ENCODE assay signal across 8 mouse cellular contexts in the genomic region with DNA sequence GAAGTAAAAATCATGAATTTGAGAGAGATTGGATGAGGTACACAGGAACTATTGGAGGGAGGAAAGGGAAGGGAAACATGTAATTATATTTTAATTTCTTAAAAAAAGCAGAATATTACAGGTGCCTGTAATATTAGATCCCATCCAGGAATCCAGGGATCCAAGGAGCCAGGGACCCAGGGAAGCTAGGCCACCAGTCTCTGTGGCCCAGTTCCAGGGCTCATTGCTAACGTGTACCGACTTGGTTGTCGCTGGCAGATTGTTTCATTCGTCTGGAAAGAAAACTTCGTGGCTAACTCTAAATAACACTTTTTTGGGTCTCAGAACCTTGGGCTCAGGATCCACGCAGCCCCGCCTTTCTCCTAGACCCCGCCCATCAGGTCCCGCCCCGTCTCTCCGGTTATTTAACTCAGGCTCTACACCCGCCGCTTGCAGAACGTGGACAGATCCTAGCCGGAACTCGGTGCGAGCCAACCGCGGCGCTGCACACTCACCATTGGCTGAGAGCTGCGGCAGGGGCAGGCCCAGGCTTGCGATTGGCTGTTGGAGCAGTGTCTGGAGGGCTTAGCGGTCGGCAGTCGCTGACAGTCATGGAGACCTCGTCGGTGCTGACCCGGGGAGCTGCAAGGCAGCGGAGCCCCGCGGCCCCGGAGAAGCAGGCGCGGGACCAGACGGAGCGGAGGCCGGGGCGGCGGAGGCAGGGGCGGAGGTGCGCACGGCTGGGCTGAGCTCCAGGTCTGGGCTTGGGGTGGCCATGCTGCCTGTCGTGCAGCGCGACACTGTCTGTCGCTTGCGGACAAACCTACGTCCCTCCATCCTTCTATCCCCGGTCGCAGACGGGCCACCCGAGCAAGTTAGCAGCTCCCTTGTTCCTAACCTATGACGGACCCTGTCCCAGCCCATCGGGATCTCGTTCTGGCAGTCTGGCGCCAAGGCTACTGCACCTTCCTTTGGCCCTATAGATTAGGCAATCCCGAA. TPM values are rescaled to one million over a fixed set of nuclear protein-coding genes. Genes with fewer than 3 reads are reported as not detected.
DNase-seq lines count a peak whose midpoint lies in the region; ATAC-seq lines count a peak whose summit lies in the region.

A gene (plus strand): TSS at position 434 of the 978 bp plus-strand sequence.

- WGBS in forebrain, embryonic 14.5 days = under 1% methylated on average over 57 of the region's 57 CpGs
- WGBS in neural tube, embryonic 15.5 days = under 1% methylated on average over 57 of the region's 57 CpGs

- no peaks in the 10 kb centered on the region for H3K36me3 ChIP-seq in forebrain, embryonic 14.5 days (ENCODE audit: control insufficient read depth, insufficient read depth, low read length)
- no peaks in the 10 kb centered on the region for H3K36me3 ChIP-seq in neural tube, embryonic 15.5 days

- 0 out of 2 replicates have a peak within 1 kb of the TSS, but pooled peaks have one; percentile 39 for H3K27ac ChIP-seq in forebrain, embryonic 14.5 days (ENCODE audit: low read depth, low read length)
- peak within 1 kb of the TSS; percentile 83 for H3K27ac ChIP-seq in neural tube, embryonic 15.5 days (replicated peaks)

- peak within 1 kb of the TSS; percentile 67 for H3K4me3 ChIP-seq in forebrain, embryonic 14.5 days (ENCODE audit: low read depth, low read length)
- peak within 1 kb of the TSS; percentile 88 for H3K4me3 ChIP-seq in neural tube, embryonic 15.5 days (replicated peaks)

- peaks cover 5% of the 10 kb centered on the region; the same call in 1 of the 2 replicates for H3K4me1 ChIP-seq in forebrain, embryonic 14.5 days (ENCODE audit: control insufficient read depth, insufficient read depth, low read length)
- peaks cover 10% of the 10 kb centered on the region for H3K4me1 ChIP-seq in neural tube, embryonic 15.5 days

- no peaks in the 10 kb centered on the region for H3K27me3 ChIP-seq in forebrain, embryonic 14.5 days (replicated peaks; ENCODE audit: control insufficient read depth, insufficient read depth, low read length)
- H3K27me3 ChIP-seq in neural tube, embryonic 15.5 days (replicated peaks) = no peaks in the 10 kb centered on the region

- H3K9ac ChIP-seq in forebrain, embryonic 14.5 days (ENCODE audit: low read length) = peak within 1 kb of the TSS; percentile 74
- peak within 1 kb of the TSS; percentile 80 for H3K9ac ChIP-seq in neural tube, embryonic 15.5 days (replicated peaks)

- intact Hi-C loops in heart, postnatal 14 days (cut with DNase I) = no loop called here

- no peaks in the 10 kb centered on the region for H3K9me3 ChIP-seq in forebrain, embryonic 14.5 days (replicated peaks; ENCODE audit: control insufficient read depth, low read length)
- H3K9me3 ChIP-seq in neural tube, embryonic 15.5 days (replicated peaks) = no peaks in the 10 kb centered on the region

- DNase-seq in ES-CJ7 (ENCODE audit: low read depth, low spot score) = peak; percentile 96
- DNase-seq in cerebellum, adult 11 months = peak; percentile 92
- DNase-seq in forebrain, embryonic 14.5 days (ENCODE audit: low spot score) = peak; percentile 96
- peak; percentile 95 to 96 for DNase-seq in heart, postnatal 14 days
- peak; percentile 97 for DNase-seq in layer of hippocampus, adult 11-12 months (ENCODE audit: low spot score)
- DNase-seq in lung, adult 18-20 months = peak; percentile 97 to 98
- peak; percentile 93 for DNase-seq in testis, postnatal 14 days (ENCODE audit: low spot score)

- ATAC-seq in forebrain, embryonic 14.5 days = peak; percentile 100
- peak; percentile 99 for ATAC-seq in neural tube, embryonic 15.5 days (ENCODE audit: low FRiP score)

- H3K4me2 ChIP-seq in forebrain, embryonic 14.5 days (ENCODE audit: low read length) = peak within 1 kb of the TSS; percentile 88
- H3K4me2 ChIP-seq in neural tube, embryonic 15.5 days = peak within 1 kb of the TSS; percentile 87

RNA-seq across cellular contexts. Expression of the gene that starts here (rescaled TPM):
- 3.9 and 4.9 TPM in 2 replicates for polyA plus RNA-seq in forebrain, embryonic 14.5 days (2014; fragmentation: Nextera tagmentation; extraction: Ambion mirVana)
- 1 to 10 TPM; 5.2 to 8.4 TPM for total RNA-seq in heart, postnatal 14 days (2021)
- 7.1 and 8.7 TPM in 2 replicates for polyA plus RNA-seq in neural tube, embryonic 15.5 days (2015; fragmentation: Nextera tagmentation; extraction: Ambion mirVana)

Comparison
In these comparisons a context has a peak if more than half of its experiments do, and no peak if none do; other contexts are left out.
1. Peak in every context shown above with its lines: DNase-seq, ATAC-seq, H3K4me3 ChIP-seq and H3K27ac ChIP-seq.